Mouse (Mus musculus): ENCODE data around the gene Stab1. TPM values are rescaled to one million over a fixed set of nuclear protein-coding genes. Genes with fewer than 3 reads are reported as not detected.

Gene Stab1
- total RNA-seq, 2 experiments from 2014 or later = 0.27 to 0.40 TPM

Other genes with a start within 250 kb of the Stab1 start
- not detected in 2 replicates for gene Itih3, start 244.9 kb downstream of the Stab1 start, total RNA-seq (2015)
- gene Itih3, start 244.9 kb downstream of the Stab1 start, total RNA-seq (2017) = not detected in 2 replicates
- not detected in 2 replicates for gene Itih1, start 225.4 kb downstream of the Stab1 start, total RNA-seq (2015)
- not detected in 2 replicates for gene Itih1, start 225.4 kb downstream of the Stab1 start, total RNA-seq (2017)
- gene Nek4, start 217.3 kb downstream of the Stab1 start, total RNA-seq (2015) = 4.3 and 4.9 TPM in 2 replicates
- gene Nek4, start 217.3 kb downstream of the Stab1 start, total RNA-seq (2017) = 5.2 and 7.6 TPM in 2 replicates
- gene Glt8d1, start 167.2 kb downstream of the Stab1 start, total RNA-seq (2015) = 22.8 and 32.1 TPM in 2 replicates
- 20.2 and 28.3 TPM in 2 replicates for gene Glt8d1, start 167.2 kb downstream of the Stab1 start, total RNA-seq (2017)
- gene Spcs1, start 167.0 kb downstream of the Stab1 start, total RNA-seq (2015) = 179 and 205 TPM in 2 replicates
- gene Spcs1, start 167.0 kb downstream of the Stab1 start, total RNA-seq (2017) = 80.1 and 82.1 TPM in 2 replicates
- 73.6 and 77.6 TPM in 2 replicates for gene Pbrm1, start 149.5 kb downstream of the Stab1 start, total RNA-seq (2015)
- gene Pbrm1, start 149.5 kb downstream of the Stab1 start, total RNA-seq (2017) = 63.1 and 71.9 TPM in 2 replicates
- gene Gnl3, start 149.5 kb downstream of the Stab1 start, total RNA-seq (2015) = 45.8 and 55.3 TPM in 2 replicates
- 48.6 and 60.6 TPM in 2 replicates for gene Gnl3, start 149.5 kb downstream of the Stab1 start, total RNA-seq (2017)
- 65.2 and 73.3 TPM in 2 replicates for gene Smim4, start 39.7 kb downstream of the Stab1 start, total RNA-seq (2015)
- 34.8 and 42.5 TPM in 2 replicates for gene Smim4, start 39.7 kb downstream of the Stab1 start, total RNA-seq (2017)
- gene Nt5dc2, start 37.6 kb downstream of the Stab1 start, total RNA-seq (2015) = 20.6 and 21.0 TPM in 2 replicates
- 24.1 and 29.0 TPM in 2 replicates for gene Nt5dc2, start 37.6 kb downstream of the Stab1 start, total RNA-seq (2017)
- 0.71 TPM in 1 of 2 replicates, not detected in the other for gene Tnnc1, start 39.7 kb upstream of the Stab1 start, total RNA-seq (2015)
- not detected in 2 replicates for gene Tnnc1, start 39.7 kb upstream of the Stab1 start, total RNA-seq (2017)
- 74.8 and 95.0 TPM in 2 replicates for gene Nisch, start 48.3 kb upstream of the Stab1 start, total RNA-seq (2015)
- gene Nisch, start 48.3 kb upstream of the Stab1 start, total RNA-seq (2017) = 65.6 and 79.0 TPM in 2 replicates
- gene Sema3g, start 49.2 kb upstream of the Stab1 start, total RNA-seq (2015) = not detected in 2 replicates
- gene Sema3g, start 49.2 kb upstream of the Stab1 start, total RNA-seq (2017) = not detected in 2 replicates
- gene Phf7, start 82.7 kb upstream of the Stab1 start, total RNA-seq (2015) = 12.5 and 14.3 TPM in 2 replicates
- 9.8 and 13.4 TPM in 2 replicates for gene Phf7, start 82.7 kb upstream of the Stab1 start, total RNA-seq (2017)
- gene Bap1, start 82.8 kb upstream of the Stab1 start, total RNA-seq (2015) = 14.0 and 15.6 TPM in 2 replicates
- gene Bap1, start 82.8 kb upstream of the Stab1 start, total RNA-seq (2017) = 30.4 and 31.8 TPM in 2 replicates
- gene Dnah1, start 155.3 kb upstream of the Stab1 start, total RNA-seq (2015) = 0.05 TPM in 1 of 2 replicates, not detected in the other
- gene Dnah1, start 155.3 kb upstream of the Stab1 start, total RNA-seq (2017) = under 0.01 TPM in 1 of 2 replicates, not detected in the other
- gene Capn7, start 168.0 kb upstream of the Stab1 start, total RNA-seq (2015) = 45.3 and 48.0 TPM in 2 replicates
- 51.3 and 56.5 TPM in 2 replicates for gene Capn7, start 168.0 kb upstream of the Stab1 start, total RNA-seq (2017)

All from megakaryocyte, adult 5-6 weeks (primary cell).